Mouse (Mus musculus): ENCODE measurements at regions not wholly inside any gene's neighbourhood (a gene's known extent, or its start where the extent isn't known, plus 50 kb on each side); places are given as distances from the start of the nearest gene placed in this dataset.

- no peak for ATAC-seq (ENCODE audit: insufficient number of reproducible peaks, low FRiP score)
- WGBS: 83% methylated on average over 9 of the region's 9 CpGs
Observed at GRCm38 (mm10) chr15:36400311-36400840, 607.2 kb downstream of the Zfp706 start.

GRCm38 (mm10) chr15:36399355-36400012, 608.1 kb downstream of the Zfp706 start:
- 27% methylated on average over 7 of the region's 7 CpGs for WGBS
- H3K27ac ChIP-seq (ENCODE audit: poor library complexity, severe bottlenecking): peak overlapping the region; percentile 64
- H3K9ac ChIP-seq: 0 out of 2 replicates have a peak overlapping the region, but pooled peaks have one; percentile 26
- no peaks in the 10 kb centered on the region for H3K36me3 ChIP-seq
- ATAC-seq (ENCODE audit: insufficient number of reproducible peaks, low FRiP score): no peak
- no peak overlapping the region for H3K4me3 ChIP-seq
- H3K4me1 ChIP-seq (replicated peaks): peaks cover 9% of the 10 kb centered on the region
- peak overlapping the region; percentile 38 for H3K4me2 ChIP-seq
- no peaks in the 10 kb centered on the region for H3K27me3 ChIP-seq (replicated peaks)
- H3K9me3 ChIP-seq (replicated peaks): 0 out of 2 replicates have a peak, but pooled peaks cover under 1% of the 10 kb centered on the region

More at GRCm38 (mm10) chr15:36400311-36400840, 607.2 kb downstream of the Zfp706 start:
- H3K4me2 ChIP-seq: no peak overlapping the region
- H3K9me3 ChIP-seq (replicated peaks): no peaks in the 10 kb centered on the region
- H3K27ac ChIP-seq (ENCODE audit: poor library complexity, severe bottlenecking): no peak overlapping the region
- H3K27me3 ChIP-seq (replicated peaks): no peaks in the 10 kb centered on the region
- peaks cover 9% of the 10 kb centered on the region for H3K4me1 ChIP-seq (replicated peaks)
- no peak overlapping the region for H3K9ac ChIP-seq
- no peaks in the 10 kb centered on the region for H3K36me3 ChIP-seq
- no peak overlapping the region for H3K4me3 ChIP-seq

- no peak for ATAC-seq (ENCODE audit: insufficient number of reproducible peaks, low FRiP score)
- Histone ChIP-seq H3K9ac (no peak overlapping the region), H3K4me3 (no peak overlapping the region), H3K27ac (ENCODE audit: poor library complexity, severe bottlenecking) (no peak overlapping the region), H3K9me3 (replicated peaks) (0 out of 2 replicates have a peak, but pooled peaks cover 3% of the 10 kb centered on the region), H3K4me2 (no peak overlapping the region), H3K4me1 (replicated peaks) (peaks cover 9% of the 10 kb centered on the region), H3K27me3 (replicated peaks) (no peaks in the 10 kb centered on the region), H3K36me3 (no peaks in the 10 kb centered on the region)
- WGBS: 72% methylated on average over 9 of the region's 9 CpGs
Observed at GRCm38 (mm10) chr15:36398099-36398982, 609.2 kb downstream of the Zfp706 start.

- Histone ChIP-seq H3K36me3 (no peaks in the 10 kb centered on the region), H3K4me3 (no peak overlapping the region), H3K4me2 (no peak overlapping the region), H3K9me3 (replicated peaks) (0 out of 2 replicates have a peak, but pooled peaks cover 3% of the 10 kb centered on the region), H3K27me3 (replicated peaks) (no peaks in the 10 kb centered on the region), H3K4me1 (replicated peaks) (peaks cover 9% of the 10 kb centered on the region), H3K9ac (no peak overlapping the region), H3K27ac (ENCODE audit: poor library complexity, severe bottlenecking) (no peak overlapping the region)
- WGBS: 82% methylated on average over 6 of the region's 6 CpGs
- no peak for ATAC-seq (ENCODE audit: insufficient number of reproducible peaks, low FRiP score)
Observed at GRCm38 (mm10) chr15:36396791-36397190, 610.8 kb downstream of the Zfp706 start.

- 0 out of 2 replicates have a peak, but pooled peaks cover 3% of the 10 kb centered on the region for H3K9me3 ChIP-seq (replicated peaks)
- no peaks in the 10 kb centered on the region for H3K27me3 ChIP-seq (replicated peaks)
- no peak overlapping the region for H3K4me2 ChIP-seq
- H3K27ac ChIP-seq (ENCODE audit: poor library complexity, severe bottlenecking): no peak overlapping the region
- no peaks in the 10 kb centered on the region for H3K36me3 ChIP-seq
- no peak overlapping the region for H3K9ac ChIP-seq
- H3K4me1 ChIP-seq (replicated peaks): peaks cover 9% of the 10 kb centered on the region
- WGBS: 64% methylated on average over 2 of the region's 2 CpGs
- no peak for ATAC-seq (ENCODE audit: insufficient number of reproducible peaks, low FRiP score)
- H3K4me3 ChIP-seq: no peak overlapping the region
Observed at GRCm38 (mm10) chr15:36396245-36396644, 611.3 kb downstream of the Zfp706 start.

GRCm38 (mm10) chr15:36395672-36396050, 611.9 kb downstream of the Zfp706 start:
- WGBS: 61% methylated on average over 4 of the region's 4 CpGs
- H3K4me2 ChIP-seq: no peak overlapping the region
- H3K9me3 ChIP-seq (replicated peaks): 0 out of 2 replicates have a peak, but pooled peaks cover 3% of the 10 kb centered on the region
- H3K9ac ChIP-seq: no peak overlapping the region
- no peak overlapping the region for H3K27ac ChIP-seq (ENCODE audit: poor library complexity, severe bottlenecking)
- ATAC-seq (ENCODE audit: insufficient number of reproducible peaks, low FRiP score): no peak
- no peak overlapping the region for H3K4me3 ChIP-seq
- H3K4me1 ChIP-seq (replicated peaks): peaks cover 9% of the 10 kb centered on the region
- H3K36me3 ChIP-seq: no peaks in the 10 kb centered on the region
- no peaks in the 10 kb centered on the region for H3K27me3 ChIP-seq (replicated peaks)

GRCm38 (mm10) chr15:36394914-36395671, 612.5 kb downstream of the Zfp706 start:
- Histone ChIP-seq H3K9me3 (replicated peaks) (0 out of 2 replicates have a peak, but pooled peaks cover 3% of the 10 kb centered on the region), H3K36me3 (no peaks in the 10 kb centered on the region), H3K4me2 (no peak overlapping the region), H3K27ac (ENCODE audit: poor library complexity, severe bottlenecking) (no peak overlapping the region), H3K4me1 (replicated peaks) (peaks cover 9% of the 10 kb centered on the region), H3K27me3 (replicated peaks) (no peaks in the 10 kb centered on the region), H3K9ac (no peak overlapping the region), H3K4me3 (no peak overlapping the region)
- ATAC-seq (ENCODE audit: insufficient number of reproducible peaks, low FRiP score): no peak
- WGBS: 70% methylated on average over 8 of the region's 8 CpGs

GRCm38 (mm10) chr15:36389775-36390174, 617.8 kb downstream of the Zfp706 start:
- ATAC-seq (ENCODE audit: insufficient number of reproducible peaks, low FRiP score): no peak
- peaks cover 11% of the 10 kb centered on the region; the same call in 1 of the 2 replicates for H3K4me1 ChIP-seq (replicated peaks)
- H3K4me2 ChIP-seq: no peak overlapping the region
- no peak overlapping the region for H3K9ac ChIP-seq
- 31% methylated on average over 4 of the region's 4 CpGs for WGBS
- no peaks in the 10 kb centered on the region for H3K27me3 ChIP-seq (replicated peaks)
- 0 out of 2 replicates have a peak, but pooled peaks cover 3% of the 10 kb centered on the region for H3K9me3 ChIP-seq (replicated peaks)
- no peak overlapping the region for H3K4me3 ChIP-seq
- no peaks in the 10 kb centered on the region for H3K36me3 ChIP-seq
- no peak overlapping the region for H3K27ac ChIP-seq (ENCODE audit: poor library complexity, severe bottlenecking)

GRCm38 (mm10) chr15:36381228-36381671, 626.3 kb downstream of the Zfp706 start:
- WGBS: 1% methylated on average over 8 of the region's 8 CpGs
- H3K27ac ChIP-seq (ENCODE audit: poor library complexity, severe bottlenecking): peak overlapping the region; percentile 51
- H3K9ac ChIP-seq: peak overlapping the region; percentile 47

GRCm38 (mm10) chr15:36380461-36381227, 626.9 kb downstream of the Zfp706 start:
- Histone ChIP-seq H3K9me3 (replicated peaks) (peaks cover 4% of the 10 kb centered on the region; the same call in 1 of the 2 replicates), H3K4me2 (peak overlapping the region; percentile 71), H3K4me1 (replicated peaks) (peaks cover 17% of the 10 kb centered on the region), H3K27me3 (replicated peaks) (no peaks in the 10 kb centered on the region), H3K4me3 (peak overlapping the region; percentile 33), H3K9ac (peak overlapping the region; percentile 47; the same call in 1 of the 2 replicates), H3K27ac (ENCODE audit: poor library complexity, severe bottlenecking) (0 out of 2 replicates have a peak overlapping the region, but pooled peaks have one; percentile 51), H3K36me3 (no peaks in the 10 kb centered on the region)
- WGBS: 6% methylated on average over 17 of the region's 17 CpGs
- peak; percentile 29; the same call in 1 of the 2 replicates for ATAC-seq (ENCODE audit: insufficient number of reproducible peaks, low FRiP score)

More at GRCm38 (mm10) chr15:36381228-36381671, 626.3 kb downstream of the Zfp706 start:
- peak overlapping the region; percentile 33 for H3K4me3 ChIP-seq
- peaks cover 4% of the 10 kb centered on the region; the same call in 1 of the 2 replicates for H3K9me3 ChIP-seq (replicated peaks)
- peak; percentile 39; the same call in 1 of the 2 replicates for ATAC-seq (ENCODE audit: insufficient number of reproducible peaks, low FRiP score)
- H3K4me2 ChIP-seq: peak overlapping the region; percentile 71
- peaks cover 17% of the 10 kb centered on the region for H3K4me1 ChIP-seq (replicated peaks)
- H3K36me3 ChIP-seq: no peaks in the 10 kb centered on the region
- H3K27me3 ChIP-seq (replicated peaks): no peaks in the 10 kb centered on the region
